Mouse (Mus musculus) kidney, postnatal 0 days (tissue): ENCODE data around the gene Malsu1. TPM values are rescaled to one million over a fixed set of nuclear protein-coding genes. Genes with fewer than 3 reads are reported as not detected.
A peak's percentile ranks its signal among the peaks of the same experiment; 100 is the strongest.

Source experiments
- ATAC-seq: fragments of 200-750 bp; cut with Nextera tagmentation; replicated peaks from 2 replicates; pipeline ENCODE4 v1.8.0; 2017; ENCODE audit warnings: low read depth, moderate number of reproducible peaks, moderate TSS enrichment, moderate library complexity; ENCODE audit not compliant: low FRiP score
- DNase-seq: peaks from one replicate; pipeline ENCODE4 v3.0.0-alpha.2; 2016; ENCODE audit warnings: low spot score
- H3K27ac ChIP-seq: fragments of 300-500 bp; sonication (generic); 2 replicates; pipeline ENCODE4 v1.5.1; 2014; ENCODE audit warnings: mild to moderate bottlenecking
- H3K27me3 ChIP-seq: fragments of 300-500 bp; sonication (generic); 2 replicates; pipeline ENCODE4 v1.6.1; 2014; ENCODE audit warnings: low read length, mixed read lengths; ENCODE audit not compliant: insufficient read depth
- H3K36me3 ChIP-seq: fragments of 300-500 bp; sonication (generic); 2 replicates; pipeline ENCODE4 v1.6.1; 2014; ENCODE audit warnings: low read length, mixed read lengths; ENCODE audit not compliant: insufficient read depth
- H3K4me1 ChIP-seq: fragments of 300-500 bp; sonication (generic); replicated peaks from 2 replicates; pipeline ENCODE4 v1.6.1; 2014; ENCODE audit warnings: antibody characterized with exemption, low read length, mixed read lengths; ENCODE audit not compliant: insufficient read depth
- H3K4me2 ChIP-seq: fragments of 300-500 bp; sonication (generic); 2 replicates; pipeline ENCODE4 v1.6.1; 2014; ENCODE audit warnings: mild to moderate bottlenecking, low read length, moderate library complexity, mixed read lengths
- H3K4me3 ChIP-seq: fragments of 300-500 bp; sonication (generic); replicated peaks from 2 replicates; pipeline ENCODE4 v1.5.1; 2014; ENCODE audit warnings: low read depth, low read length
- H3K9ac ChIP-seq: fragments of 300-500 bp; sonication (generic); 2 replicates; pipeline ENCODE4 v1.6.1; 2014; ENCODE audit warnings: low read depth, low read length
- H3K9me3 ChIP-seq: fragments of 300-500 bp; sonication (generic); replicated peaks from 2 replicates; pipeline ENCODE4 v1.6.1; 2016; ENCODE audit warnings: low read length, inconsistent platforms, mixed read lengths
- CTCF ChIP-seq: IDR thresholded peaks from 2 replicates; pipeline ENCODE4 v1.5.1; 2016; ENCODE audit warnings: antibody characterized with exemption, low read depth, mild to moderate bottlenecking, moderate library complexity
- WGBS: fragments of 180-500 bp; shearing (Covaris S2); extraction: QIAGEN DNeasy Blood & Tissue Kit; methylation state at CpG from one replicate; pipeline ENCODE4 v1.1.7; 2014; 5-methylcytosine and 5-hydroxymethylcytosine counted together
- polyA plus RNA-seq: library from polyadenylated mRNA; unstranded; fragments of >200 nt; fragmentation: Nextera tagmentation; extraction: Ambion mirVana; gene quantifications from 2 replicates; pipeline ENCODE4 v1.2.1, GENCODE M21; 2015

Malsu1 gene
- polyA plus RNA-seq, 1 experiment from 2014 or later = 123 TPM

GRCm38 (mm10) chr6:49047848-49048247, 25.7 kb upstream of the Malsu1 start:
- Histone ChIP-seq H3K4me2 (no peak overlapping the region), H3K36me3 (no peaks in the 10 kb centered on the region), H3K27ac (no peak overlapping the region), H3K4me1 (no peaks in the 10 kb centered on the region), H3K9ac (no peak overlapping the region), H3K9me3 (no peaks in the 10 kb centered on the region), H3K4me3 (no peak overlapping the region), H3K27me3 (no peaks in the 10 kb centered on the region)
- ATAC-seq = no peak
- 70% methylated on average over 10 of the region's 10 CpGs for WGBS
- no peak for TF ChIP-seq CTCF
- no peak for DNase-seq

GRCm38 (mm10) chr6:49048395-49048794, 25.2 kb upstream of the Malsu1 start:
- ATAC-seq (no peak), DNase-seq (no peak)
- WGBS = 91% methylated on average over 10 of the region's 10 CpGs
- Histone ChIP-seq H3K9ac (no peak overlapping the region), H3K4me2 (no peak overlapping the region), H3K27ac (no peak overlapping the region), H3K4me3 (no peak overlapping the region), H3K36me3 (no peaks in the 10 kb centered on the region), H3K9me3 (no peaks in the 10 kb centered on the region), H3K27me3 (no peaks in the 10 kb centered on the region), H3K4me1 (no peaks in the 10 kb centered on the region)
- TF ChIP-seq CTCF = no peak

GRCm38 (mm10) chr6:49050677-49051410, 22.8 kb upstream of the Malsu1 start:
- H3K27ac ChIP-seq = no peak overlapping the region
- no peak for TF ChIP-seq CTCF

GRCm38 (mm10) chr6:49052191-49052590, 21.4 kb upstream of the Malsu1 start:
- Histone ChIP-seq H3K4me1 (no peaks in the 10 kb centered on the region), H3K27me3 (no peaks in the 10 kb centered on the region), H3K27ac (no peak overlapping the region), H3K36me3 (no peaks in the 10 kb centered on the region), H3K9me3 (no peaks in the 10 kb centered on the region), H3K4me2 (no peak overlapping the region), H3K9ac (no peak overlapping the region), H3K4me3 (no peak overlapping the region)
- TF ChIP-seq CTCF = no peak
- 65% methylated on average over 5 of the region's 5 CpGs for WGBS
- ATAC-seq (no peak), DNase-seq (no peak)

More at GRCm38 (mm10) chr6:49050677-49051410, 22.8 kb upstream of the Malsu1 start:
- Histone ChIP-seq H3K27me3 (no peaks in the 10 kb centered on the region), H3K36me3 (no peaks in the 10 kb centered on the region), H3K9ac (no peak overlapping the region), H3K4me3 (no peak overlapping the region), H3K9me3 (no peaks in the 10 kb centered on the region), H3K4me1 (no peaks in the 10 kb centered on the region), H3K4me2 (no peak overlapping the region)
- no peak for ATAC-seq
- 76% methylated on average over 11 of the region's 11 CpGs for WGBS
- no peak for DNase-seq

- 12% methylated on average over 7 of the region's 7 CpGs for WGBS
- H3K27me3 ChIP-seq = no peaks in the 10 kb centered on the region
- no peaks in the 10 kb centered on the region for H3K9me3 ChIP-seq
- no peak overlapping the region for H3K9ac ChIP-seq
- no peak for TF ChIP-seq CTCF
- H3K36me3 ChIP-seq = no peaks in the 10 kb centered on the region
- no peak overlapping the region for H3K27ac ChIP-seq
- no peak overlapping the region for H3K4me2 ChIP-seq
- no peaks in the 10 kb centered on the region for H3K4me1 ChIP-seq
- ATAC-seq (no peak), DNase-seq (peak; percentile 18)
- no peak overlapping the region for H3K4me3 ChIP-seq
Measured at GRCm38 (mm10) chr6:49055256-49055733, 18.3 kb upstream of the Malsu1 start.

GRCm38 (mm10) chr6:49056009-49056408, 17.6 kb upstream of the Malsu1 start:
- DNase-seq (no peak), ATAC-seq (no peak)
- H3K27me3 ChIP-seq = no peaks in the 10 kb centered on the region
- H3K9ac ChIP-seq = no peak overlapping the region
- no peak overlapping the region for H3K4me3 ChIP-seq
- no peaks in the 10 kb centered on the region for H3K36me3 ChIP-seq
- no peak for TF ChIP-seq CTCF
- no peaks in the 10 kb centered on the region for H3K4me1 ChIP-seq
- no peaks in the 10 kb centered on the region for H3K9me3 ChIP-seq
- H3K27ac ChIP-seq = no peak overlapping the region
- 77% methylated on average over 9 of the region's 9 CpGs for WGBS
- no peak overlapping the region for H3K4me2 ChIP-seq
